Mouse (Mus musculus) heart, adult 2 months (tissue): ENCODE results near the gene Ntrk2. TPM values are rescaled to one million over a fixed set of nuclear protein-coding genes. Genes with fewer than 3 reads are reported as not detected.

ENCODE experiments used
- DNase-seq, 2 experiments: peaks; one replicate each; pipeline ENCODE4 v3.0.0; 2021
- H3K27ac ChIP-seq: fragments of 200-600 bp; 2 replicates; pipeline ENCODE4 v1.8.1; 2022
- H3K27me3 ChIP-seq: fragments of 200-500 bp; 2 replicates; pipeline ENCODE4 v1.6.1; 2012; ENCODE audit warnings: mild to moderate bottlenecking, low read length, inconsistent platforms, mixed read lengths; ENCODE audit not compliant: control insufficient read depth, insufficient read depth
- H3K36me3 ChIP-seq: fragments of 200-500 bp; 2 replicates; pipeline ENCODE4 v1.6.1; 2012; ENCODE audit warnings: low read length, inconsistent platforms; ENCODE audit not compliant: control insufficient read depth, insufficient read depth
- H3K4me1 ChIP-seq: fragments of 200-500 bp; 2 replicates; pipeline ENCODE4 v1.6.1; 2011; ENCODE audit warnings: low read length; ENCODE audit not compliant: control insufficient read depth, insufficient read depth
- H3K4me3 ChIP-seq: fragments of 200-600 bp; 2 replicates; pipeline ENCODE4 v1.8.1; 2022
- H3K79me2 ChIP-seq: fragments of 200-500 bp; replicated peaks from 2 replicates; pipeline ENCODE4 v1.6.1; 2012; ENCODE audit warnings: mild to moderate bottlenecking, inconsistent platforms, low read length, moderate library complexity, mixed read lengths; ENCODE audit not compliant: control insufficient read depth, insufficient read depth
- H3K9ac ChIP-seq: fragments of 200-500 bp; 2 replicates; pipeline ENCODE4 v1.6.1; 2012; ENCODE audit warnings: low read depth, mild to moderate bottlenecking, control low read depth, inconsistent platforms, low read length, mixed read lengths
- CTCF ChIP-seq: fragments of 200-600 bp; IDR thresholded peaks from 2 replicates; pipeline ENCODE4 v1.8.1; 2022; ENCODE audit warnings: antibody characterized with exemption, mild to moderate bottlenecking, moderate library complexity
- EP300 ChIP-seq: fragments of 200-500 bp; IDR thresholded peaks from 2 replicates; pipeline ENCODE4 v1.6.1; 2011; ENCODE audit warnings: low read depth, low read length, control low read depth; ENCODE audit not compliant: insufficient read depth
- POLR2A ChIP-seq: fragments of 200-500 bp; IDR thresholded peaks from 2 replicates; pipeline ENCODE4 v1.6.1; 2011; ENCODE audit warnings: mild to moderate bottlenecking, low read depth, low read length, control low read depth; ENCODE audit not compliant: insufficient read depth
- WGBS: fragments of 180-500 bp; shearing (Covaris S2); methylation state at CpG from one replicate; pipeline ENCODE4 v1.1.7; 2018; 5-methylcytosine and 5-hydroxymethylcytosine counted together
- intact Hi-C: fragments of 180-260 bp; cut with DNase I; formaldehyde crosslinking; loops from one replicate; pipeline ENCODE4 v1.15.1; 2025
- polyA plus RNA-seq: library from polyadenylated mRNA; depleted of rRNA; stranded (reverse); fragments of >200 nt; gene quantifications from 2 replicates; pipeline ENCODE4 v1.2.3, GENCODE M21; 2012
- total RNA-seq, 2 experiments: library from RNA; stranded (reverse); gene quantifications; 2 replicates each; pipeline ENCODE4 v1.2.3; 2021

The Ntrk2 gene
- total and polyA plus RNA-seq, 3 experiments: 0.91 to 4.6 (median 1.8) TPM

- 38% methylated on average over 8 of the region's 8 CpGs for WGBS
- TF ChIP-seq POLR2A (no peak), CTCF (no peak), EP300 (no peak)
Measured at GRCm38 (mm10) chr13:58955237-58955777, 148.9 kb downstream of the Ntrk2 start.

GRCm38 (mm10) chr13:58958171-58958904 lies 152.0 kb downstream of the Ntrk2 start:
- intact Hi-C loops: no loop called here
- TF ChIP-seq EP300 (no peak), CTCF (no peak), POLR2A (no peak)
- H3K79me2 ChIP-seq: no peaks in the 10 kb centered on the region
- H3K27ac ChIP-seq: no peak overlapping the region
- H3K27me3 ChIP-seq: no peaks in the 10 kb centered on the region
- no peaks in the 10 kb centered on the region for H3K4me1 ChIP-seq
- H3K9ac ChIP-seq: no peak overlapping the region
- no peak overlapping the region for H3K4me3 ChIP-seq
- H3K36me3 ChIP-seq: no peaks in the 10 kb centered on the region
- DNase-seq: no peak
- WGBS: 88% methylated on average over 11 of the region's 11 CpGs

More at GRCm38 (mm10) chr13:58955237-58955777, 148.9 kb downstream of the Ntrk2 start:
- no peak for DNase-seq
- Histone ChIP-seq H3K4me3 (no peak overlapping the region), H3K36me3 (no peaks in the 10 kb centered on the region), H3K9ac (no peak overlapping the region), H3K4me1 (no peaks in the 10 kb centered on the region), H3K27ac (no peak overlapping the region), H3K27me3 (no peaks in the 10 kb centered on the region), H3K79me2 (no peaks in the 10 kb centered on the region)
- intact Hi-C loops: no loop called here

GRCm38 (mm10) chr13:58960321-58960720 lies 154.0 kb downstream of the Ntrk2 start:
- Histone ChIP-seq H3K9ac (no peak overlapping the region), H3K4me3 (no peak overlapping the region), H3K27ac (no peak overlapping the region), H3K27me3 (no peaks in the 10 kb centered on the region), H3K36me3 (no peaks in the 10 kb centered on the region), H3K79me2 (no peaks in the 10 kb centered on the region), H3K4me1 (no peaks in the 10 kb centered on the region)
- no peak for DNase-seq
- 70% methylated on average over 6 of the region's 6 CpGs for WGBS
- intact Hi-C loops: no loop called here
- TF ChIP-seq EP300 (no peak), POLR2A (no peak), CTCF (no peak)

GRCm38 (mm10) chr13:58964701-58965359 lies 158.5 kb downstream of the Ntrk2 start:
- Histone ChIP-seq H3K4me3 (no peak overlapping the region), H3K79me2 (no peaks in the 10 kb centered on the region), H3K9ac (no peak overlapping the region), H3K27me3 (no peaks in the 10 kb centered on the region), H3K4me1 (no peaks in the 10 kb centered on the region; the same call in 1 of the 2 replicates), H3K27ac (no peak overlapping the region), H3K36me3 (no peaks in the 10 kb centered on the region)
- intact Hi-C loops: no loop called here
- WGBS: 87% methylated on average over 12 of the region's 12 CpGs
- TF ChIP-seq POLR2A: no peak
- TF ChIP-seq EP300: no peak
- no peak for TF ChIP-seq CTCF
- DNase-seq: no peak

GRCm38 (mm10) chr13:58965826-58966225 lies 159.5 kb downstream of the Ntrk2 start:
- no peaks in the 10 kb centered on the region for H3K36me3 ChIP-seq
- no peak for DNase-seq
- WGBS: 96% methylated on average over 3 of the region's 3 CpGs
- H3K9ac ChIP-seq: no peak overlapping the region
- no peak overlapping the region for H3K27ac ChIP-seq
- TF ChIP-seq CTCF (no peak), EP300 (no peak), POLR2A (no peak)
- H3K4me3 ChIP-seq: no peak overlapping the region
- H3K27me3 ChIP-seq: no peaks in the 10 kb centered on the region
- intact Hi-C loops: no loop called here
- no peaks in the 10 kb centered on the region for H3K79me2 ChIP-seq
- no peaks in the 10 kb centered on the region; the same call in 1 of the 2 replicates for H3K4me1 ChIP-seq

GRCm38 (mm10) chr13:58966466-58966865 lies 160.1 kb downstream of the Ntrk2 start:
- no peak for DNase-seq
- Histone ChIP-seq H3K4me1 (no peaks in the 10 kb centered on the region; the same call in 1 of the 2 replicates), H3K27ac (no peak overlapping the region), H3K9ac (no peak overlapping the region), H3K79me2 (no peaks in the 10 kb centered on the region), H3K36me3 (no peaks in the 10 kb centered on the region), H3K27me3 (no peaks in the 10 kb centered on the region), H3K4me3 (no peak overlapping the region)
- WGBS: 58% methylated on average over 3 of the region's 3 CpGs
- TF ChIP-seq EP300 (no peak), POLR2A (no peak), CTCF (no peak)
- intact Hi-C loops: no loop called here
